Mouse (Mus musculus): ENCODE measurements around the gene Ndufaf1. TPM values are rescaled to one million over a fixed set of nuclear protein-coding genes. Genes with fewer than 3 reads are reported as not detected.

Ndufaf1 gene
- 39.4 and 40.4 TPM in 2 replicates for polyA plus RNA-seq (2014; fragmentation: Nextera tagmentation; extraction: Ambion mirVana)

DNA sequence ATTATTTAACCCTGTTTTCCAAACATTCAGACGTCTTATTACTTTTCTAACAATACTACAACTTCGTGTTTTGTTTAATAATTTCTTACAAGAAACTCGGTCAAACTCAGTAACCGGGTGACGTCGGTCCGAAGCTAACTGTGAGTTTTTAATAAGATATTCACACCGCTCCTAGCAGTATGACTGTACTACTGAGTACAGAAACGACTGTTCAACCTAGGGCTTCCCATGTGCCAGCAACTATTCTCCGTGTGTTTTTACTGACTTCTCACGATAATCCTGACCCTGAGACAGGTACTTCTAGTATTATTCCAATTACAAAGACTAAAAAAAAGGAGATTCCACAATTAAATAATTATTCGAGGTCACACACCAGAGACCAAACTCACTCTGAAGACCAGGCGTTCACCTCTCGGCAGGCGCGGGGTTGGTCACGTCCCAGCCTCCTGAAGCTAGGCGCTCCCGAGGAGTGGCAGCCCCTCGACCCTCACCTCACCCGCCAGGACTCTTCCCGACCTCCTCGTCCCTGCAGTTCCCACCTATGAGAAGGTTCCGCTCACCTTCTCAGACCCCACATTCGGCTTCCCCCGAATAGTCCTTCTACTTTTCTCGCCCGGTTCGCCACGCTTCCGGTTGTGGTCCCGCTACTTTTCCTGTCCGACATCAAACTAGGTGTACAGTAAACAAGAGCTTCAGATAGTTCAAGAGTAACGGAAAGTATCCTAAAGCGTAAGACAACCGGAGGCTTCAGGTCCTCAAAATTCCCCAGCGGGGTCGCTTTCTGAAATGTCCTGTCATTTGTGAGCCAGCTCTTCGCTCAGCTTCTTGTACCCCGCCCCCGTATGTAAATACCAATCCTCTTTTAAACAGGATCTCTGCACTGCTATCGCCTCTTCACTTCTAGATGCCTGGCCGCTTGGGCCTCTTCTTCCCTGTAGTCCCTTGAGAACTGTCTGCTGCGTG is at the start of gene Ndufaf1:
Ndufaf1 (minus strand) TSS at position 608 of the 963 bp plus-strand sequence.
- peak; percentile 89 for ATAC-seq (ENCODE audit: low read depth)
- Histone ChIP-seq H3K4me3 (ENCODE audit: low read depth, low read length) (peak within 1 kb of the TSS; percentile 72), H3K36me3 (ENCODE audit: control insufficient read depth, insufficient read depth, low read length) (peaks cover 28% of the 10 kb centered on the region), H3K9me3 (ENCODE audit: control insufficient read depth, low read length) (no peaks in the 10 kb centered on the region), H3K27me3 (replicated peaks; ENCODE audit: control insufficient read depth, insufficient read depth, low read length) (no peaks in the 10 kb centered on the region), H3K9ac (ENCODE audit: low read depth, low read length) (peak within 1 kb of the TSS; percentile 87), H3K4me1 (ENCODE audit: control insufficient read depth, insufficient read depth, low read length) (0 out of 2 replicates have a peak, but pooled peaks cover 7% of the 10 kb centered on the region), H3K27ac (replicated peaks; ENCODE audit: low read depth, low read length) (peak within 1 kb of the TSS; percentile 39; the same call in 1 of the 2 replicates), H3K4me2 (ENCODE audit: low read depth, low read length) (peak within 1 kb of the TSS; percentile 77)
- 1% methylated on average over 44 of the region's 44 CpGs for WGBS
- peak; percentile 86 for DNase-seq (ENCODE audit: low spot score)

GRCm38 (mm10) chr2:119710011-119710410 is 47.4 kb upstream of the Ndufaf1 start:
- no peak overlapping the region for H3K4me3 ChIP-seq (ENCODE audit: low read depth, low read length)
- no peaks in the 10 kb centered on the region for H3K27me3 ChIP-seq (replicated peaks; ENCODE audit: control insufficient read depth, insufficient read depth, low read length)
- no peak overlapping the region for H3K4me2 ChIP-seq (ENCODE audit: low read depth, low read length)
- no peak overlapping the region for H3K9ac ChIP-seq (ENCODE audit: low read depth, low read length)
- H3K36me3 ChIP-seq (ENCODE audit: control insufficient read depth, insufficient read depth, low read length) = peaks cover 73% of the 10 kb centered on the region
- ATAC-seq (ENCODE audit: low read depth) (no peak), DNase-seq (ENCODE audit: low spot score) (no peak)
- no peaks in the 10 kb centered on the region for H3K9me3 ChIP-seq (ENCODE audit: control insufficient read depth, low read length)
- WGBS = 88% methylated on average over 3 of the region's 3 CpGs
- no peaks in the 10 kb centered on the region for H3K4me1 ChIP-seq (ENCODE audit: control insufficient read depth, insufficient read depth, low read length)
- H3K27ac ChIP-seq (replicated peaks; ENCODE audit: low read depth, low read length) = no peak overlapping the region

GRCm38 (mm10) chr2:119707676-119708075 is 45.0 kb upstream of the Ndufaf1 start:
- Histone ChIP-seq H3K4me1 (ENCODE audit: control insufficient read depth, insufficient read depth, low read length) (no peaks in the 10 kb centered on the region), H3K36me3 (ENCODE audit: control insufficient read depth, insufficient read depth, low read length) (peaks cover 78% of the 10 kb centered on the region), H3K27me3 (replicated peaks; ENCODE audit: control insufficient read depth, insufficient read depth, low read length) (no peaks in the 10 kb centered on the region), H3K9ac (ENCODE audit: low read depth, low read length) (no peak overlapping the region), H3K4me3 (ENCODE audit: low read depth, low read length) (no peak overlapping the region), H3K27ac (replicated peaks; ENCODE audit: low read depth, low read length) (no peak overlapping the region), H3K9me3 (ENCODE audit: control insufficient read depth, low read length) (no peaks in the 10 kb centered on the region), H3K4me2 (ENCODE audit: low read depth, low read length) (no peak overlapping the region)
- no peak for DNase-seq (ENCODE audit: low spot score)
- WGBS = 92% methylated on average over 3 of the region's 3 CpGs
- no peak for ATAC-seq (ENCODE audit: low read depth)

GRCm38 (mm10) chr2:119703171-119703570 is 40.5 kb upstream of the Ndufaf1 start:
- WGBS = 91% methylated on average over 2 of the region's 2 CpGs
- peaks cover 65% of the 10 kb centered on the region for H3K36me3 ChIP-seq (ENCODE audit: control insufficient read depth, insufficient read depth, low read length)

GRCm38 (mm10) chr2:119699962-119700361 is 37.3 kb upstream of the Ndufaf1 start:
- H3K9ac ChIP-seq (ENCODE audit: low read depth, low read length) = no peak overlapping the region
- H3K27me3 ChIP-seq (replicated peaks; ENCODE audit: control insufficient read depth, insufficient read depth, low read length) = no peaks in the 10 kb centered on the region
- no peak overlapping the region for H3K4me2 ChIP-seq (ENCODE audit: low read depth, low read length)
- H3K4me3 ChIP-seq (ENCODE audit: low read depth, low read length) = no peak overlapping the region
- H3K36me3 ChIP-seq (ENCODE audit: control insufficient read depth, insufficient read depth, low read length) = peaks cover 40% of the 10 kb centered on the region; the same call in 1 of the 2 replicates
- DNase-seq (ENCODE audit: low spot score) (no peak), ATAC-seq (ENCODE audit: low read depth) (no peak)
- no peaks in the 10 kb centered on the region for H3K4me1 ChIP-seq (ENCODE audit: control insufficient read depth, insufficient read depth, low read length)
- H3K27ac ChIP-seq (replicated peaks; ENCODE audit: low read depth, low read length) = no peak overlapping the region
- no peaks in the 10 kb centered on the region for H3K9me3 ChIP-seq (ENCODE audit: control insufficient read depth, low read length)
- WGBS = 93% methylated on average over 3 of the region's 3 CpGs

More at GRCm38 (mm10) chr2:119703171-119703570, 40.5 kb upstream of the Ndufaf1 start:
- DNase-seq (ENCODE audit: low spot score) (no peak), ATAC-seq (ENCODE audit: low read depth) (no peak)
- no peak overlapping the region for H3K27ac ChIP-seq (replicated peaks; ENCODE audit: low read depth, low read length)
- H3K27me3 ChIP-seq (replicated peaks; ENCODE audit: control insufficient read depth, insufficient read depth, low read length) = no peaks in the 10 kb centered on the region
- H3K4me1 ChIP-seq (ENCODE audit: control insufficient read depth, insufficient read depth, low read length) = no peaks in the 10 kb centered on the region
- H3K9me3 ChIP-seq (ENCODE audit: control insufficient read depth, low read length) = no peaks in the 10 kb centered on the region
- H3K4me3 ChIP-seq (ENCODE audit: low read depth, low read length) = no peak overlapping the region
- H3K9ac ChIP-seq (ENCODE audit: low read depth, low read length) = no peak overlapping the region
- H3K4me2 ChIP-seq (ENCODE audit: low read depth, low read length) = no peak overlapping the region

- Histone ChIP-seq H3K36me3 (ENCODE audit: control insufficient read depth, insufficient read depth, low read length) (peaks cover 40% of the 10 kb centered on the region), H3K4me1 (ENCODE audit: control insufficient read depth, insufficient read depth, low read length) (no peaks in the 10 kb centered on the region), H3K4me3 (ENCODE audit: low read depth, low read length) (no peak overlapping the region), H3K9ac (ENCODE audit: low read depth, low read length) (no peak overlapping the region), H3K27me3 (replicated peaks; ENCODE audit: control insufficient read depth, insufficient read depth, low read length) (no peaks in the 10 kb centered on the region), H3K27ac (replicated peaks; ENCODE audit: low read depth, low read length) (no peak overlapping the region), H3K4me2 (ENCODE audit: low read depth, low read length) (no peak overlapping the region), H3K9me3 (ENCODE audit: control insufficient read depth, low read length) (no peaks in the 10 kb centered on the region)
- DNase-seq (ENCODE audit: low spot score) = no peak
- 70% methylated on average over 2 of the region's 2 CpGs for WGBS
- ATAC-seq (ENCODE audit: low read depth) = no peak
Observed at GRCm38 (mm10) chr2:119698472-119698871, 35.8 kb upstream of the Ndufaf1 start.

- Histone ChIP-seq H3K4me3 (ENCODE audit: low read depth, low read length) (no peak overlapping the region), H3K27ac (replicated peaks; ENCODE audit: low read depth, low read length) (no peak overlapping the region), H3K9ac (ENCODE audit: low read depth, low read length) (no peak overlapping the region), H3K36me3 (ENCODE audit: control insufficient read depth, insufficient read depth, low read length) (peaks cover 32% of the 10 kb centered on the region), H3K4me2 (ENCODE audit: low read depth, low read length) (no peak overlapping the region), H3K9me3 (ENCODE audit: control insufficient read depth, low read length) (no peaks in the 10 kb centered on the region), H3K4me1 (ENCODE audit: control insufficient read depth, insufficient read depth, low read length) (no peaks in the 10 kb centered on the region), H3K27me3 (replicated peaks; ENCODE audit: control insufficient read depth, insufficient read depth, low read length) (no peaks in the 10 kb centered on the region)
- no peak for DNase-seq (ENCODE audit: low spot score)
- 77% methylated on average over 1 of the region's 1 CpGs for WGBS
- no peak for ATAC-seq (ENCODE audit: low read depth)
Observed at GRCm38 (mm10) chr2:119696111-119696510, 33.5 kb upstream of the Ndufaf1 start.

DNA sequence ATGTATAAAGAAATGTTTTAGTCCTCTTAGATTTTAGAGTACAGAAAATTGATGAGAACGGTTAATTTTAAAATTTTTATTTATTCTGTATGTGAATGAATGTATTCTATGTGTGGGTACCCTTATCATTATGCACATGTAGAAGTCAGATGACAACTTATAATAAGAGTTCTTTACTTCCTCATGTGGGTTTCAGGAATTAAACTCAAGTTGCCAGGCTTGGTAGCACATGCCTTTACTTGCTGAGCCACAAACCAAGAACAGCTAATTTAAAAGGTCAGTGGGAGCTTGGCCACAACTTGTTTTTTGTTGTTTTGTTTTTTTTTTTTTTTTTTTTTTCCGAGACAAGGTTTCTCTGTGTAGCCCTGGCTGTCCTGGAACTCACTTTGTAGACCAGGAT is 32.2 kb upstream of the Ndufaf1 start:
- DNase-seq (ENCODE audit: low spot score) (no peak), ATAC-seq (ENCODE audit: low read depth) (no peak)
- Histone ChIP-seq H3K4me3 (ENCODE audit: low read depth, low read length) (no peak overlapping the region), H3K27me3 (replicated peaks; ENCODE audit: control insufficient read depth, insufficient read depth, low read length) (no peaks in the 10 kb centered on the region), H3K36me3 (ENCODE audit: control insufficient read depth, insufficient read depth, low read length) (peaks cover 27% of the 10 kb centered on the region), H3K4me2 (ENCODE audit: low read depth, low read length) (no peak overlapping the region), H3K9me3 (ENCODE audit: control insufficient read depth, low read length) (no peaks in the 10 kb centered on the region), H3K9ac (ENCODE audit: low read depth, low read length) (no peak overlapping the region), H3K27ac (replicated peaks; ENCODE audit: low read depth, low read length) (no peak overlapping the region), H3K4me1 (ENCODE audit: control insufficient read depth, insufficient read depth, low read length) (no peaks in the 10 kb centered on the region)
- WGBS = 97% methylated on average over 2 of the region's 2 CpGs
